Mouse (Mus musculus): ENCODE measurements around the gene Igsf10.

Gene Igsf10

DNA sequence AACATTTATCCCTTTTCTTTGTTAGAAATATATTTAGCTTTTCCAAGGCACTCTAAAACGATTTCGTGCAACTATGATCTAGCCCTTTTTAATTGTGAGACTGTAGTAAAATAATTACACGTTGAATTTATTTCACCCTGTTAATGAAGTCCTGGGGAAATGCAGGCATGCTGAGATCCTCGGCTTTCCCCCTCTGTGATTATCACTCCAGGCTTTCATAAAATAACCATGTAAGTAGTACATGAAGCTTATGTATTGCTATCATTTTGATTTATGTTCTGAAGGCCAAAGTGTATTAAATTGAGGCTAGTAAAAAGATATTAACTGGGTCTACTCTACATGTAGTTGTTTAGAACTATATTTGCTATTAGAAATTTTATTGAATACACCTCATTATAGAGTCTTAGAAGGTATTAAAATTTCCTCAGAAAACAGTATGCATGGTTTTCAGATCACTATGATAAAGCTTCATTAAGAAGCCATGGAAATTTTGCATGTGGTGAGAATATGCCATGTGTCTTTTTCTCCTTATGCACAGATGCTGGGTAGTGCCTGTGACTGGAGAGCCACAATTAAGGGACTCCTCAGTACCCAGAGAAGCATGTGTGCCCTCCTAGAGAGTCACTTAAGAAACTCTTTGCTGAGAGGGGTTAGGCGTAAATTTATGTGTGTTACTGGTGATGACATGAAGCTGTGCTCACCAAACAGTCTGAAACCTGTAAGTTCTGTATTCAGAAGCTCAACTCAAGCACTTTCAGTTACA lies 50.6 kb downstream of the Igsf10 start:
- no peak for DNase-seq (ENCODE audit: low read depth, low spot score)

DNA sequence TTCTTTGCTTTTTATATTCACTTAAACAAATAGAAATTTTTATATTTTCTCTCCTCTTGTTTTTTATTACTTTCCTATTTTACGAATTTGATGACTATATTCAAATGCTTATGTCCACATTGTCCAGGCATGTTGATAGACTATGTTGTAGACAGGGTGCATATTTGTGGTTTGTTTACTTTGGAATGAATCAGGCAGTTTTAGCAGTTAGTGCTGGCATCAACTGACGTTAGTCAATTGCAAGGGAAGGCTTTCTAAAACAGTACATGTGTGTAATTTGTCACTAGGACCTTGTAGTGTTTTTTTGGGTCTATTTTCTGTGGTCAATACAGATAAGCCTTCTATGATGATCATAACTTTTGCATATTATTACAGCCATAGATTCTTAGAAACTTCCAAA lies 53.6 kb downstream of the Igsf10 start:
- no peak for DNase-seq (ENCODE audit: low read depth, low spot score)

DNA sequence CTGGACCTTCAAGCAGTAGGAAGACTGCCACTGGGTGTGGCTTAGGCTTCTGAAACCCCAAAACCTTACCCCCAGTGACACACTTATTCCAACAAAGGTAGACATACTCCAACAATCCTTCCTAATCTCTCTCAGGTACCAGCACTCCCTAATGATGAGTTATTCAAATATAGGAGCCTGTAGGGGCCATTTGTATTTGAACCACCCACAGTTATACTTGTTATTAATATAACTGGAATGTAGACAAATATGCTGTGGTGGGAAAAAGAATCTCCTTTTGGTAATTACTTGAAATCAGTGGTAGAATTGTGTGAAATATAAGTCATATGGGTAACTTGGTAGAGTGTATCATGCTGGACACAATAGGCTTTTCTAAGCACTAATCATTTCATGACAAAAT lies 65.6 kb downstream of the Igsf10 start:
- no peak for DNase-seq (ENCODE audit: low read depth, low spot score)

DNA sequence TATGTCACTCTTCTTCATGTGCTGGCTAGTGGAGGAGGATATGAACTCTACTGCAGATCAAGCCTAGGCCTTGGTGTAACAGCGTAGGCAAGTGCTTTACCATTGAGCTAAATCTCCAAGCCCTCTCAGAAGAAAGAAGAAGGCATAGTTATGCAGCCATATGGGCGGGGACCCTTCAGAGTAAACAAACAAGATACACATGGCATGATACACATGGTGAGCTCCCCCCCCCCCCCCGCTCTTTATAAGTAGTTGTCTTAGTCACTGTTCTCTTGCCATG lies 66.0 kb downstream of the Igsf10 start:
- DNase-seq (ENCODE audit: low read depth, low spot score), result no peak

DNA sequence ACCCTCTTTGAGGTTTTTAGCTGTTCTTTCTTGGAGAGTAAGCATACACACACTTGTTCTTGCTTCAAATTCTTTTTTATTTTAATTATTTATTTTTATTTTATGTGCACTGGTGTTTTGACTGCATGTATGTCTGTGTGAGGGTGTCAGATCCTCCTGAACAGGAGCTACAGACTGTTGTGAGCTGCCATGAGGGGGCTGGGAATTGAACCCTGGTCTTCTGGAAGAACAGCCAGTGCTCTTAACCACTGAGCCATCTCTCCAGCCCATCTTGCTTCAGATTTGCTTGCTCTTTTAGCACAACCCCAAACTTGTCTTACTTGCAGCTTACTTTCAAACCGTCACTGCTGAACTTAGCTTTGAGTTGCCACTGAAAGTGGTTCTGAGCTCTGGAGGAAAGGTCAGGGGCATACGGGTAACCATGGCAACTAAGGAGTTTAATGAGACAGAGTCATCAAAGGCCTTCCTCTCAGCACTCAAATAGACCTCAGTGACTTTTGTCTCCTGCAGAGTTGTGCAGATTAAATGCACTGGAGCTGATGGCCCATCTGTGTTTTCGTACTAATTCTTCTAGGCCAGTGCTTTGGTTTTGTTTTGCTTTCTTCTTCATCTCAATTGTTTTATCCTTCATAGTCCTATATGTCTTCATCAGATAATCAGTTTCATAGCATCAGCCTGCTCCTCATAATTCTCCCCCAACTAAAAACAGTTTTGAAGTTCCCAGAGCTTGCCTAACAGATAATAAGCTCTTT lies 66.5 kb downstream of the Igsf10 start:
- no peak for DNase-seq (ENCODE audit: low read depth, low spot score)

DNA sequence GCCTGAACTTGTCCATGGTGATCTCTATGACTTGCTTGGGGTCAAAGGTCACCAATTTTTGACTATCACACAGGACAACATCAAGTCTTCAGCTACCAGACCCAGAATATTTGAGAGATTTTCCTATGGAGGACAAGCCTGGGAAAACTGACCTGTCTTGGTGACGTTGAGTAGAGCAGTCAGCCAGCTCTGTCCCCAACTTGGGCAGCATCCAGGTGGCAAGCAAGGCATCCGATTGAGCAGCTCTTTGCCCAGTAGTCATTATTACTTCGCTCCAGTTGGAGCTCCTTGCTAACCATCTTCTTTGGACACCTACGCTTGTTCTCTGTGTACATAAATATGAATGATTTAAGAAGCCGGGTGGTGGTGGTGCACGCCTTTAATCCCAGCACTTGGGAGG lies 73.4 kb downstream of the Igsf10 start:
- DNase-seq (ENCODE audit: low read depth, low spot score), result no peak

All from c-Kit-negative CD71-positive TER-119-positive erythroid progenitor cells, embryonic 14.5 days (primary cell).